Mouse (Mus musculus) spleen, postnatal 4 days (tissue): ENCODE data around the gene Fgf12.

Source experiments
- DNase-seq, 2 experiments: peaks; one replicate each; pipeline ENCODE4 v3.0.0; 2022; ENCODE audit warnings: low spot score in 2 of 2

Gene Fgf12

GRCm38 (mm10) chr16:28335025-28335424 lies 417.8 kb downstream of the Fgf12 start:
- DNase-seq = no peak

GRCm38 (mm10) chr16:28323576-28323975 lies 429.3 kb downstream of the Fgf12 start:
- DNase-seq = no peak

GRCm38 (mm10) chr16:28311618-28312017 lies 441.2 kb downstream of the Fgf12 start:
- no peak for DNase-seq

- no peak for DNase-seq
Measured at GRCm38 (mm10) chr16:28303889-28304288, 449.0 kb downstream of the Fgf12 start.

- DNase-seq = no peak
Measured at GRCm38 (mm10) chr16:28289689-28290330, 463.1 kb downstream of the Fgf12 start.

- DNase-seq = no peak
Measured at GRCm38 (mm10) chr16:28257904-28258303, 495.0 kb downstream of the Fgf12 start.

- no peak for DNase-seq
Measured at GRCm38 (mm10) chr16:28254303-28254702, 498.6 kb downstream of the Fgf12 start.

GRCm38 (mm10) chr16:28251930-28252329 lies 500.9 kb downstream of the Fgf12 start:
- DNase-seq = no peak

GRCm38 (mm10) chr16:28242867-28243649 lies 509.8 kb downstream of the Fgf12 start:
- DNase-seq = no peak

- no peak for DNase-seq
Measured at GRCm38 (mm10) chr16:28239382-28239781, 513.5 kb downstream of the Fgf12 start.

- DNase-seq = no peak
Measured at GRCm38 (mm10) chr16:28238019-28238868, 514.6 kb downstream of the Fgf12 start.

GRCm38 (mm10) chr16:28215930-28216329 lies 536.9 kb downstream of the Fgf12 start:
- DNase-seq = no peak

GRCm38 (mm10) chr16:28212411-28212810 lies 540.5 kb downstream of the Fgf12 start:
- DNase-seq = no peak

GRCm38 (mm10) chr16:28156443-28156842 lies 596.4 kb downstream of the Fgf12 start:
- no peak for DNase-seq

GRCm38 (mm10) chr16:28140972-28141371 lies 611.9 kb downstream of the Fgf12 start:
- no peak for DNase-seq

GRCm38 (mm10) chr16:28127006-28127405 lies 625.9 kb downstream of the Fgf12 start:
- no peak for DNase-seq
